Mouse (Mus musculus) stomach, embryonic 16.5 days (tissue): ENCODE data around the gene Dnajc24. TPM values are rescaled to one million over a fixed set of nuclear protein-coding genes. Genes with fewer than 3 reads are reported as not detected.

Experiments
- microRNA-seq: library from miRNA; unstranded; fragments of <30 nt; microRNA quantifications from one replicate; pipeline ENCODE4, GENCODE M21; 2016
- polyA plus RNA-seq: library from polyadenylated mRNA; unstranded; fragments of >200 nt; fragmentation: Nextera tagmentation; extraction: Ambion mirVana; gene quantifications from 2 replicates; pipeline ENCODE4 v1.2.1, GENCODE M21; 2015

Gene Dnajc24
- polyA plus RNA-seq, 1 experiment from 2014 or later, result 37.5 TPM

Small RNA genes within 50 kb of the gene (microRNA-seq; reads per million reads assigned to microRNA genes)
- gene Gm22002, result not detected

Other genes with a start within 250 kb of the Dnajc24 start
- 31.1 and 32.2 TPM in 2 replicates for gene Elp4, start 99.0 kb downstream of the Dnajc24 start, polyA plus RNA-seq
- gene Immp1l, start 98.9 kb downstream of the Dnajc24 start, polyA plus RNA-seq, result 104 and 112 TPM in 2 replicates